Mouse (Mus musculus): ENCODE measurements around the gene Vps72.
"Not testable (repeated sequence)": the region's sequence is repeated elsewhere in the genome, so short reads cannot be mapped to it uniquely, and the experiment has no call there.

Vps72 gene

DNA sequence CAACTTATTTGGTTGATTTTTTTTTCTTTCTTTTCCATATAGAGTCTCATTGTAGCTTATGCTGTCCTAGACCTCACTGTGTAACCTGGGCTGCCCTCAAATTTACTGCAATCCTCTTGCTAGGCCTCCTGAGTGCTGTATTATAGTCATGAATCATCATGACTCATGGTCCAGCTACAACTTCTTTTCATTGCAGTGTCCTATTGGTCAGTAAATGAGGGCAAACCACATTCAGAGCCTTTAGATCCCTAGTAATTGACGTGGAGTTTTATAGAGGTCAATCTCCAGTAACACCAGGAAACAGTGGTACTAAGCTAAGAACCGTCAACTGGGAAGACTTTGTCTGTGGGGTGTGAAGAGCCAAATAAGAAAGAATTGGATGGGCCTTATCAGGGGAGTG lies 6.9 kb downstream of the Vps72 start:
- no peak for DNase-seq (ENCODE audit: low read depth, low spot score)
- H3K36me3 ChIP-seq (ENCODE audit: control insufficient read depth, insufficient read depth, low read length, poor library complexity, severe bottlenecking) = peaks cover 11% of the 10 kb centered on the region
- H3K27me3 ChIP-seq (ENCODE audit: control insufficient read depth, insufficient read depth, low read length, poor library complexity, severe bottlenecking) = no peaks in the 10 kb centered on the region

GRCm38 (mm10) chr3:95121580-95121979 lies 10.8 kb downstream of the Vps72 start:
- Histone ChIP-seq H3K27me3 (ENCODE audit: control insufficient read depth, insufficient read depth, low read length, poor library complexity, severe bottlenecking) (no peaks in the 10 kb centered on the region), H3K36me3 (ENCODE audit: control insufficient read depth, insufficient read depth, low read length, poor library complexity, severe bottlenecking) (peaks cover 11% of the 10 kb centered on the region)
- no peak for DNase-seq (ENCODE audit: low read depth, low spot score)

DNA sequence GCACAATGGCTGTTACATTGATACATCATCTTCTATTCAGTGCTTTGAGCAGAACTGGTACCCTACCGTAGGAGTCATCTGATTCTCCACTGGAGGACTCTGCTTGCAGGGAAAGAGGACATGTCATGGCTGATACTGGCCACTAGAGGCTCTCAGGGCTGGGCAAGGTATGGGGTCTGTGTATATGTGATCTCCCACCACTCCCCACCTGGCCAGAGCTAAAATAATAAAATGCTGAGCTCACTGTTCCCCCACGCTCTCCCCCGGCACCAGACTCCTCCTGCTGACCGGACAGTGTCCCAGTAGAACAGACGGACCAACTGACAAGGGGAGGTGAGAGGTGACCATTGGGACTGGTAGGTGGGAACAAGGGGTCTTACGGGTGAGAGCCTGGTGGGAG lies 13.4 kb downstream of the Vps72 start, which contains the start of gene Tmod4:
Gene Tmod4, plus strand, starts transcription at position 231 of the 400 bp plus-strand sequence.
- Histone ChIP-seq H3K27me3 (ENCODE audit: control insufficient read depth, insufficient read depth, low read length, poor library complexity, severe bottlenecking) (no peaks in the 10 kb centered on the region), H3K36me3 (ENCODE audit: control insufficient read depth, insufficient read depth, low read length, poor library complexity, severe bottlenecking) (peaks cover 11% of the 10 kb centered on the region)
- peak; percentile 40 for DNase-seq (ENCODE audit: low read depth, low spot score)

DNA sequence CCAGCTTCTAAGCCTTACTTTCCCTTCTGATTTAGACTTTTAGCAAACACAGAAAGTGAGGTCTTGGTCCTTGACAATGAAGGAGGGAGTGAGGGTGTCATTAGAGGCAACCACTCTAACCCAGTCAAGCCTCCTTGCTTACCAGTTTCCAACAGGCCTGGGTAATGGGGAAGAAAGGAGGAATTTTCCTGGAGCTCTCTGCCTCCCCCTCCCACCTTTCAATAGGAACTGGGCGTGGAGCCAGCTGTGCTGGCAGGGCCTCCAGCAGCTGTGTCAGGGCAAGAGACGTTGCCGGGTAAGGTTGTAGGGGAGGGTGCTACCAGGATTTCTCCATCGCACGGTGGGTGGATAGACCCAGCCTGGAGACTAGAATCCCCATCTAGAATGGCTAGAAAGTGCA lies 14.2 kb downstream of the Vps72 start:
- Histone ChIP-seq H3K27me3 (ENCODE audit: control insufficient read depth, insufficient read depth, low read length, poor library complexity, severe bottlenecking) (no peaks in the 10 kb centered on the region), H3K36me3 (ENCODE audit: control insufficient read depth, insufficient read depth, low read length, poor library complexity, severe bottlenecking) (peaks cover 14% of the 10 kb centered on the region)
- DNase-seq (ENCODE audit: low read depth, low spot score) = no peak

DNA sequence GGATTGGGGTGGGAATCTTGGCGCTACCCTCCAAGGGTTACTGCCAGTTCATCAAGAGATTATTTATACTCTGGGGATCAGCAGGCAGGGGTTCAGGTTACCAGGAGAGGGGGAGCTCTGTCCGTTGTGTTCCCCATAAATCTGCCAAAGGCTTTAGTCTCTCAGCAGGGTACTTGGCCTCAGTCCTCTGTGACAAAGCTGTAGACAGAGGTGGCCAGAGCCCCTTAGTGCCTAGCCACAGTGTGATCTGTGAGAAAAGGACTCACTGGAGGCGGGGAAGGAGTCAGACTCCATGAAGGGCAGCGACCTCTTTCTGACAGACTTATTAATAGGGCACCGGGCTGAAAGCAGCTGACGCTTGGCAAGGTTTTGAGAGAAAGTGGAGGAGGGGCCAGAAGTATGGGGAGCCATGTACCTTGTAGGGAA lies 18.4 kb downstream of the Vps72 start:
- no peak for DNase-seq (ENCODE audit: low read depth, low spot score)
- Histone ChIP-seq H3K27me3 (ENCODE audit: control insufficient read depth, insufficient read depth, low read length, poor library complexity, severe bottlenecking) (no peaks in the 10 kb centered on the region), H3K36me3 (ENCODE audit: control insufficient read depth, insufficient read depth, low read length, poor library complexity, severe bottlenecking) (peaks cover 8% of the 10 kb centered on the region)

GRCm38 (mm10) chr3:95130081-95130480 lies 19.3 kb downstream of the Vps72 start:
- no peak for DNase-seq (ENCODE audit: low read depth, low spot score)
- no peaks in the 10 kb centered on the region for H3K27me3 ChIP-seq (ENCODE audit: control insufficient read depth, insufficient read depth, low read length, poor library complexity, severe bottlenecking)

GRCm38 (mm10) chr3:95132389-95132788 lies 21.6 kb downstream of the Vps72 start:
- not testable (repeated sequence) for H3K36me3 ChIP-seq (ENCODE audit: control insufficient read depth, insufficient read depth, low read length, poor library complexity, severe bottlenecking); DNase-seq (ENCODE audit: low read depth, low spot score); H3K27me3 ChIP-seq (ENCODE audit: control insufficient read depth, insufficient read depth, low read length, poor library complexity, severe bottlenecking)

More at GRCm38 (mm10) chr3:95130081-95130480, 19.3 kb downstream of the Vps72 start:
- peaks cover 8% of the 10 kb centered on the region for H3K36me3 ChIP-seq (ENCODE audit: control insufficient read depth, insufficient read depth, low read length, poor library complexity, severe bottlenecking)

DNA sequence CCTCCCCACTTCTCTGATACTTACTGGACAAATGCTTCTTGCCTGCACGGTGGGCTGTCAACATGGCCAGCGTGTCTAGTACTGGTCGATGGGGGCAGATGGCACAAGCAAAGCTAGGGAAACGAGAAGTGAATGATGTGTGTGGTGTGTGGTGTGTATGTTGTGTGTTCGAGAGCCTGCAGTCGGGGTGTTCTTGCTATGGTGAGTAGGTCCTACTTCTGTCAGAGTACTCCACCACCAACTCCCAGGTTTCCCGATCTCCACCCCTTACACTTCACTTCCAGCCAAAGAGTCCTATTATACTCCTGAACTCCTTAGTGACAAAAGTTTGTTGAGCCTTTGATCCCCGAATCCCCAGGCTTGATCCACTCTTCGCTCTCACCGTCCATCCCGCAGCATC lies 22.4 kb downstream of the Vps72 start:
- DNase-seq (ENCODE audit: low read depth, low spot score) = no peak
- Histone ChIP-seq H3K36me3 (ENCODE audit: control insufficient read depth, insufficient read depth, low read length, poor library complexity, severe bottlenecking) (peaks cover 11% of the 10 kb centered on the region), H3K27me3 (ENCODE audit: control insufficient read depth, insufficient read depth, low read length, poor library complexity, severe bottlenecking) (no peaks in the 10 kb centered on the region)

DNA sequence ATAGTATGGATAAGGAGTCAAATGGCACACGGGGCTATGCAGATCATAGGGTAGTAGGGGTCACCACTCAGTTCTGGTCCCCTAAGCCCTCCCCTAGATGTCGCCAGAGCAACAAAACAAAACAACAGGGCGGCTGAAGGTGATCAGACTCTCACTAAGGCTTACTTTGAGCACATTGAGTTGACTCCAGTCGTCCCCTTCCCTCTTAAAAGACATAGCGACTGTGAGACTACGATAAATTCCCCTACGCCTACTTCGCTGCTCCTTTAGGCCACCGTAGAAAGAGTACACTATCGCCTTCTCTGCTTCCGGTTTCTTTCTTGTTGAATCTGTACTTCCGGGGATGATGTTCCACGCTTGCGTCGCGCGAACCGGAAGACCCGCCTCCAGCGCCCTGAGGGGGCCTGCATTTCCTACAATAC lies 22.9 kb downstream of the Vps72 start, which contains the start of the genes Scnm1 and Lysmd1:
Gene Scnm1, minus strand, starts transcription at position 332 of the 422 bp plus-strand sequence.
Gene Lysmd1, plus strand, starts transcription at position 409 of the 422 bp plus-strand sequence.
- Histone ChIP-seq H3K27me3 (ENCODE audit: control insufficient read depth, insufficient read depth, low read length, poor library complexity, severe bottlenecking) (no peaks in the 10 kb centered on the region), H3K36me3 (ENCODE audit: control insufficient read depth, insufficient read depth, low read length, poor library complexity, severe bottlenecking) (peaks cover 11% of the 10 kb centered on the region)
- peak; percentile 95 for DNase-seq (ENCODE audit: low read depth, low spot score)

DNA sequence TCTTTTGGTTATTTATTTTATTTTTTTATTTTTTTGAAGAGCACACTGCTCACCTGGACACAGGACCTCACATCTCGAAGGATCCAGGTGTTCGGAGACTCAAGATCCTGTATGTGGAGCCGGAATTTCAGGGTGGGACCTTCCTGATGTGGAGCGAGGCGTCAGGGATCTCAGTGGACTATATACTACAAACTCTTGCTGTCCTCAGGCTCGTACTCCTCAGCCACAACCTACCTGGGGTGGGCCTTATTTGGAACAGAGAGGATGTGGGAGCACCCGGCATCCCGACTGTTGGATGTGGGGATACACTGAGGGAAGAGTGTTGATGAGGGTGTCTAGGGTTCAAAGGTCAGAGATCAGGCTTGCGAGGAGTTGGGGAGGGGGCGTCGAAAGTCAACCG lies 23.3 kb downstream of the Vps72 start:
- not testable (repeated sequence) for DNase-seq (ENCODE audit: low read depth, low spot score); H3K36me3 ChIP-seq (ENCODE audit: control insufficient read depth, insufficient read depth, low read length, poor library complexity, severe bottlenecking); H3K27me3 ChIP-seq (ENCODE audit: control insufficient read depth, insufficient read depth, low read length, poor library complexity, severe bottlenecking)

DNA sequence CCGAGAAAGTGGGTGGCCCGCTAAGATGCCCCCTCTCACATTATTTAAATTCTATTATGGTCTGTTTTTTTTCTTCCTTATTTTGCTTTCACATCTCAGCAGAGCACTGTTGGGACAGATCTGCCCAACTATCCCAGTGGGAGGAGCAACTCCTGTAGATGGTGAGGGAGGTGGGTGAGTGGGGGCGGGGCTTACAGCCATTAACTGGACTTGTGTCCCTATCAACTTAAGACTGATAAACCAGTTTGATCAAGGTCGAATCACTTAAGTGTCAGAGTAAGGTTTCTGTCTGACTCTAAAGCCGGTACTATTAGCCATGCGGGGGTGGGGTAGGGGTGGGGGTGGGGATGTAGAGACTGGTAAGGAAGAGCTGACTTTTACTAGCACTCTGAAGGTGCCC lies 24.2 kb downstream of the Vps72 start:
- peak; percentile 47 for DNase-seq (ENCODE audit: low read depth, low spot score)

GRCm38 (mm10) chr3:95135433-95136052 lies 24.7 kb downstream of the Vps72 start:
- Histone ChIP-seq H3K27me3 (ENCODE audit: control insufficient read depth, insufficient read depth, low read length, poor library complexity, severe bottlenecking) (no peaks in the 10 kb centered on the region), H3K36me3 (ENCODE audit: control insufficient read depth, insufficient read depth, low read length, poor library complexity, severe bottlenecking) (peaks cover 3% of the 10 kb centered on the region; the same call in 1 of the 2 replicates)
- DNase-seq (ENCODE audit: low read depth, low spot score) = peak; percentile 45

More for the DNA sequence above, 24.2 kb downstream of the Vps72 start:
- Histone ChIP-seq H3K36me3 (ENCODE audit: control insufficient read depth, insufficient read depth, low read length, poor library complexity, severe bottlenecking) (peaks cover 6% of the 10 kb centered on the region; the same call in 1 of the 2 replicates), H3K27me3 (ENCODE audit: control insufficient read depth, insufficient read depth, low read length, poor library complexity, severe bottlenecking) (no peaks in the 10 kb centered on the region)

DNA sequence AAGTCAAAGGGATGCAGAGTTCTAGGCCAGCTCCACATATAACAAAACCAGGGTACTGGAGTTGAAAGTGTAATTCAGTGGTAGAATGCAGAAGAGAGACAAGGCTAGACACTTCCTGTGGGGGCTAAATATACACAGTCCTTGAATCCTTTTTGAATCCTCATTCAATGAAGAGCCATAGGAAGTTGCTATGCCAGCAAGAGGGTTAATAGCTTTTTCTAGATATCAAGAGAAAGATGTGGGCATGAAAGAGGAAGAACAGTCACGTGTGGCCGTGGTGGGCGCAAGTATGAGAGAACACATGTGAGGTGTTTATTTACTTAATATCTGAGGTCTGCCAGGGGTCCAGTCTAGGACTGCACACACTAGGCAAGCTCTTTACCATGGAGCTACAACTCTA lies 25.5 kb downstream of the Vps72 start:
- DNase-seq (ENCODE audit: low read depth, low spot score) = peak; percentile 62
- H3K36me3 ChIP-seq (ENCODE audit: control insufficient read depth, insufficient read depth, low read length, poor library complexity, severe bottlenecking) = peaks cover 3% of the 10 kb centered on the region; the same call in 1 of the 2 replicates
- no peaks in the 10 kb centered on the region for H3K27me3 ChIP-seq (ENCODE audit: control insufficient read depth, insufficient read depth, low read length, poor library complexity, severe bottlenecking)

GRCm38 (mm10) chr3:95139586-95140288 lies 28.9 kb downstream of the Vps72 start:
- Histone ChIP-seq H3K36me3 (ENCODE audit: control insufficient read depth, insufficient read depth, low read length, poor library complexity, severe bottlenecking) (peaks cover 3% of the 10 kb centered on the region; the same call in 1 of the 2 replicates), H3K27me3 (ENCODE audit: control insufficient read depth, insufficient read depth, low read length, poor library complexity, severe bottlenecking) (no peaks in the 10 kb centered on the region)
- no peak for DNase-seq (ENCODE audit: low read depth, low spot score)

- no peak for DNase-seq (ENCODE audit: low read depth, low spot score)
- Histone ChIP-seq H3K36me3 (ENCODE audit: control insufficient read depth, insufficient read depth, low read length, poor library complexity, severe bottlenecking) (peaks cover 3% of the 10 kb centered on the region; the same call in 1 of the 2 replicates), H3K27me3 (ENCODE audit: control insufficient read depth, insufficient read depth, low read length, poor library complexity, severe bottlenecking) (no peaks in the 10 kb centered on the region)
Observed at GRCm38 (mm10) chr3:95140289-95140595, 29.4 kb downstream of the Vps72 start.
